Mouse (Mus musculus): ENCODE data around the gene Kctd13. TPM values are rescaled to one million over a fixed set of nuclear protein-coding genes. Genes with fewer than 3 reads are reported as not detected.
"Not testable (repeated sequence)": the region's sequence is repeated elsewhere in the genome, so short reads cannot be mapped to it uniquely, and the experiment has no call there.

Gene Kctd13
- total RNA-seq (2021): 31.1 and 42.7 TPM in 2 replicates
- long read RNA-seq, transcript Kctd13-201 (6 exons, 1,676 nt): major isoform, 34 of 35 reads
- long read RNA-seq, partial matches to known transcripts: 0 of 35 reads
- long read RNA-seq, other reads (novel, unspliced or antisense): 1 of 35 reads

GRCm38 (mm10) chr7:126928384-126929037, at the start of gene Kctd13:
Gene Kctd13, plus strand, starts transcription at chr7:126928879.
- DNase-seq: peak; percentile 95

DNA sequence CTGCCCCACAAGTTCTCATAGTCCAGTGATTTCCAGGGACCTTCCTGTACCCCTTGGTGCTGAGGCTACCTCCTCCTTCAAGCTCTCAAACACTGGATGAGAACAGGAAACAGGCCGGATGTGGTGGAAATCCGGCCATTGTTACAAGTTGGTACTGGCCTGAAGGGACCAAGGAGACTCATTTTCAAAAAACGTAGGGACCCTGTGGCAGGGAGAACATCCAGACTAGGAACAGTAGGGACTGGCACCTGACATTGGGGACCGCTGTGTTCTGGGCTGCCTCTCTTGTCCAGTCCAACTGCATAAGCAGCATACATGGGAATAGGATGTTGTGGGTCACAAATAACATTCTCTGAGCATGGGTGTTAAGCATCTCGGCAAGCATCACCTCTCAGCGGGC, 47.6 kb upstream of the Kctd13 start:
- no peak for DNase-seq

- DNase-seq: no peak
These were observed 44.9 kb upstream of the Kctd13 start for GRCm38 (mm10) chr7:126883731-126884181.

DNA sequence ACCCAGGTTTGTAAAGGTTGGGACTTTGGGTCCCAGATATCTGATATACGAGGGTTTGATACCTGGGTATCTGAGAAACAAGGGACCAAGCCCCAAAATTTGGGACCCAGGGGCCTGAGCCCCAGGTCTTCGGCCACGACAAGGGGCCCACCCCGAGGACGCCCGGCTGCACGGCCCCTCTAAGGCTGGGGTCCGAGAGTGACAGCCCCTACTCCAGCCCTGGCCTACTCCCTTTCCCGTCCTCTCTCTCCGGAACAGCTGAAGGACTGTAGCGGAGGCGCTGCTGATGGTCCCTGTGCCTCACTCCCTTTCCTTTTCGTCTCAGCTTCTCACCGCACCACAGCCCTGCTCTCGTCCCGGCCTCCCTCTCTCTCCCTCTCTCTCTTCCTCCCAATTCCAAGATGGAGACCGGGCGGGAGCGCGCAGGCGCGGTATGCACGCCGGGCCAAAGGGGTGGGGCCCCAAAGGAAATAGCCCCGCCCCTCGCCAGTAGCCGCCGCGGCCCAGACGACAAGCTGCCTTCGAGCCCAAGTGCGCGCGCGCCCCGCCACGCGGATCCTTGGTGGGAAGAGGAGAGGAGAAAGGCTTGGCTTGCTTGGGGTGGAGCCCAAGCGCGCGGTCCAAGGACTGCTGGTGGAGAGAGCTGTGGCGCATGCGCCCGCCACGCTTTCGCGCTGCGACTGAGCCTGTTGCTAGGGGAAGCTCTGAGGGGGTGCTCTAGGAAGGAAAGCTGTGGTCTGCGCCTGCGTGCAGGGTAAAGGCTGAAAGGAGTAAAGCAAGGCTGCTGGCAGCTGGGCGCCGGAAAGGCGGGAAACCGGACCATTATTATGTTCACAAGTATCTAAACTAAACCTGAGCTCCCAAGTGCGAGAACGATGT, 44.2 kb upstream of the Kctd13 start, which contains the start of gene Taok2:
Gene Taok2 (minus strand): TSS at position 418 of the 879 bp plus-strand sequence.
- DNase-seq: peak; percentile 99

GRCm38 (mm10) chr7:126887281-126887680, 41.4 kb upstream of the Kctd13 start:
- DNase-seq: no peak

DNA sequence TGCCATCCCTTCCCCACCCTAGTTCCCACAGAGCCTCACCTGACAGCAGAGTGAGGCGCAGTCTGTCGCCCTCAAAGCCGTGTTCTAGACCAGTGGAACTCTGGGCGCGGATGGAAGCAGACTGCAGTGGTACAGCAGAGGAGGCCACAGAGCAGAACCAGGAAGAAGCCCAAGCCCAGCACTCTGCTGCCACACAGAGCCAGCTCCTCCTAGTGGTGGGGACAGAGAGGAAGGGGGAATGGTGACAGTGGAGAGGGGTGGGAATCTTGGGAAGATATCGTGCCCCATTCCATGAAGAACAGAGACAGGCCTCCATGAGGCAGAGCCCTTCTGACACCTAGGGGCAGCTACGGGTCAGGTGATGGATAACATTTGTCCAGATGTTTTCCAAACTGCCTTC, 39.8 kb upstream of the Kctd13 start:
- DNase-seq: no peak

- DNase-seq: no peak
These were observed 31.8 kb upstream of the Kctd13 start for GRCm38 (mm10) chr7:126896912-126897311.

DNA sequence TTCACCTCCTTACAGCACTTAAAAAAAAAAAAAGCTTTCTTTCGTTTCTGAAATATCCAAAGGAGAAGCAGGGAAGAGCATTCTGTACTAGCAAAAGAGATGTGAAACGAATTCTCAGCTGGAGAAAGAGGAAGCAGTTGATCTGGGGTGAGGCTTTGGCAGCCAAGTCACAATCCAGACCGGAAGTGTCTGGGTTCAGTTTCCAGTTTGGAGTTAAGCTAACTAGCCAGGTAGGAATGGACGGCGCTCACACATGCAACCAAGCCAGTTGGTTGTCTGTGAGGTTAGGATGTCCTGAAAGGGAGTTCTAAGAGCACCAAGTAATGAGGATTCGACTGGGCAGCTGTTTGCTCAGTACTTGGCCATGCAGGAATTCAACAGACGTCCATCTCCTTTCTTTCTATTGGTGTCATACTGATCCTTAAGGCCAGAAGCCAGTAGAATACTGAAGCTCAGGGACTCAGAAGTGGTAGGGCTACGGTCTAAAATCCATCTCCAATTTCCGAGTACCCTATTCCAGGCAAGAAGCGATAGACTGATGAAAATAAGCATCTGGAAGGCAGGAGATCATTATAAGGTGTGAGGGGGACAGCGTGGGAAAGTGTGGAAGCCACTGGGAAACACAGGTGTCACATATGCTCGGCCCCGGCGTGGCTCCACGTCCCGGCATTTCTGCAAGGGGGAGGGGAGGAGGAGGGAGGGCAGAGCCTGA, 31.1 kb upstream of the Kctd13 start:
- DNase-seq: no peak

DNA sequence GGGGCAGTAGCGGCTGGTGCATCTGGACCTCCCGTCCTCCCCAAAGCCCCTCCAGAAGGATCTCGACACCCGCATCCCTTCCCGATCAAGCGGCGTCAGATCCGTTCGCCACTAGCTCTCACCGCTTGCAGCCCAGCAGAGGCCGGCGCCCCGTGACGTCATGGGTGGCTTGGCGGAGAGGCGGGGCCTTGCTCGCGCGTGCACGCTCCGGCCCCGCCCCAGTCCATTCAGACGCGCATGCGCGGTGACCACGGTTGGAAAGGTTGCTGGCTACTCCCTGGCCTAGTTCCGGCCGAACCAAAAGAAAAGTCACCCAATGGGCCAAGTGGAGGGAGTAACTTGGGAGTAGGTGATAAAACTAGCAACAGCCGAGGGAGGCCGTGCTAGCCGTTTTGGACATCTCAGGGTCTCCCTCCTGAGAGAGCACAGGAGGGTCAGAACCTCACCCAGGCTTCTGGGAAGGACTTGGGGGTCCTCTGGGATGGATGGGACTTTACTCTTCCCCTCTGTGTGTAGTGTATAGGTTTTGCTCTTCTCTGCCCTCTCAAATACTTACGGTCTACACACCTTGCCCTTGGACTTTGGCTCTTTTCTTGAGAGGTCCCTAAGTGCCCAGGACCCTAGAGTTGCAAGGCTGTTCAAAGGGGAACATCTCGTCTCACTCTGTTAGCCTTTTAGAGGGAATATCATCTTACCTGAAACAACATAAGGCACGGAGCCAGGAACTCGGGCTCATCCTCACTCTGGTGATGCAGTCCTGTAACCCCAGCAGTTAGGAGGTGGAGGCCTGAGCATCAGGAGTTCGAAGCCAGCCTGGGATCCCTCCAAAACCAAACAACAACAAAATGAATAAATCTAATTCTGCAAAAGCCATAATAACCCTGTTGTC, 30.3 kb upstream of the Kctd13 start:
- DNase-seq: peak; percentile 100

GRCm38 (mm10) chr7:126899781-126900180, 28.9 kb upstream of the Kctd13 start:
- DNase-seq: not testable (repeated sequence)

GRCm38 (mm10) chr7:126905590-126905989, 23.1 kb upstream of the Kctd13 start:
- DNase-seq: no peak

DNA sequence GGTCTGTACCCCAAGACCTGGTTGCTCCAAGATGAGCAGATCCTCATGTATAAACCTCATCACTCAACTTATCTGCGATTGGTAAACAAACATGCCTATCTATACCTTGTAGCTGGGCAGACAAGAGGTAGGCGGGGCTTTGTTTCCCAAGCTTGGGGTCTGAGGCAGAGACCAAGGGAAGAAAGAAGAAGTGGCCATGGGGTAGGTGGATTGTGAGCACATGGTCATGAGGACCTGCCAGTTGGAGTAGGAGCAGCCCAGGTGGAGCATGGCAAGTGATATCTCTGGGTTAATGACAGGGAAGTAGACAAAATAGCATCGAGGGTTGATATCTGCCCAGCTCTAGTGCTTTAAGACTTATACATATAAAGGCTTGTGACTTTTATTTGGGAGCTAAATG, 13.8 kb upstream of the Kctd13 start:
- no peak for DNase-seq

DNA sequence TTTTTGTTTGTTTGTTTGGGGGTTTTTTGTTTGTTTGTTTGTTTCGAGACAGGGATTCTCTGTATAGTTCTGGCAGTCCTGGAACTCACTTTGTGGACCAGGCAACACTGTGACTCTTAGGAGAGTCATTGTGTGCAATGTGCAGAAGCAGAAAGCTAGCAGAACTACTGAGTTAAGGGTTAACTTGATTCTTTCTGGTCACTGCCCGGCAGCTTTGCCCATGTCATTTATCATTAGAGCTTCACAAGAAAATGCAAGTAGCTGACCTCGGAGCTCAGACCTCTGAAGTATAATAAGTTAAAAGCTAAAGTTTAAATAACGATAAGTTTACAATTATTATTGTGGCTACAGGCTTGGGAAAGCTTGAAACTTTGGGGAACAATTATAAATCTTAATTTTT, 10.3 kb upstream of the Kctd13 start:
- not testable (repeated sequence) for DNase-seq

- peak; percentile 30 for DNase-seq
These were observed 8.7 kb upstream of the Kctd13 start for GRCm38 (mm10) chr7:126919973-126920372.

- no peak for DNase-seq
These were observed 7.1 kb upstream of the Kctd13 start for GRCm38 (mm10) chr7:126921563-126921962.

- DNase-seq: peak; percentile 14
These were observed 6.0 kb upstream of the Kctd13 start, which contains the start of gene Tmem219 for GRCm38 (mm10) chr7:126922624-126923060. Gene Tmem219, minus strand, starts transcription at chr7:126922917.

DNA sequence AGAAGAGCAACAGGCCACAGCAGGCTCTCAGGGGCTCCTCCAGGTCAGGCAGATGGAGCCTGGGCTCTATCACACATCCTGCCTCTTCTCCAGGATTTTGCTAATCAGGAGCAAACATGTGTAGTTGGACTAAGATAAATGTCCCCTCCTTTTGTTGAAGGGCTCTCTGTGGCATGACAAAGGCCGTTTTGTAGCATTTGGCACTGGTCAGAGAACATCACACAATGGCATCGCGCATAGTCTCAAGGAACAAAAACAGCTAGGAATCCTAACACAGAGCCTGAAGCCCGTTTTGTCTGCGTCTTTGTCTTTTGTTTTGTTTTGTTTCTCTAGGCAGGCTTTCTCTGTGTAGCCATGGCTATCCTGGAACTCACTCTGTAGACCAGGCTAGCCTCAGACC, 4.7 kb upstream of the Kctd13 start:
- DNase-seq: no peak

DNA sequence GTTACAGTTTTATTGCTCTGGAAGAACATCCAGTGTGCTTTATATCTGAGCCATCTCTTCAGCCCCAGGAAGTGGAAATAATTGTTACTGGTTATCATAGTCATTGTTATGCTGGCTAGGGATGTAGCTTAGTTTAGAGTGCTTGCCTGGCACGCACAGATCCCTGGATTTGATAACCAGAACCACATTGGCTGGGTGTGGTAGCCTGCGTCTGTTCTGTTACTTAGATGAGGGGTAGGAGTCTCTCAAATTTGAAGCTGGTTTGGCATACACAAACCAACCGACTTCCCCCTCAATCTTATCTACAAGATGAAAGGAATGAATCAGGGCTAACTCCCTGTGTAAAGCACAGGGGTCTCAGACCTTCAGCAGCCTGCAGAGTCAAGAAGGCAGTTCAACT, 2.4 kb upstream of the Kctd13 start:
- DNase-seq: no peak

DNA sequence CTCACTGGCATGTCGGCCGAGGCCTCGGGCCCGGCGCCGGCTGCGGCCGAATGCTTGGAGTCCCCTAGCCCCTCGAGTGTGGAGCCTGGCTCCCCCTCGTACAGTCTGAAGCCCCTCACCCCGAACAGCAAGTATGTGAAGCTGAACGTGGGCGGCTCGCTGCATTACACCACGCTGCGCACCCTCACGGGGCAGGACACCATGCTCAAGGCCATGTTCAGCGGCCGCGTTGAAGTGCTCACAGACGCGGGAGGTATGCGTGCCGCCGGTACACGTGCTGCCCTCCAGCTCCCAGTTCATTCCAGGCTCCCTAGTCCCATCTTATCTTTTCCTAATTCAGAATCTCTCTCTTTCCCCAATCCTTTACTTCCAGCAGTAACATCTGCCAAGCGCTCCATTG, 367 bp downstream of the Kctd13 start:
- peak; percentile 53 for DNase-seq

DNA sequence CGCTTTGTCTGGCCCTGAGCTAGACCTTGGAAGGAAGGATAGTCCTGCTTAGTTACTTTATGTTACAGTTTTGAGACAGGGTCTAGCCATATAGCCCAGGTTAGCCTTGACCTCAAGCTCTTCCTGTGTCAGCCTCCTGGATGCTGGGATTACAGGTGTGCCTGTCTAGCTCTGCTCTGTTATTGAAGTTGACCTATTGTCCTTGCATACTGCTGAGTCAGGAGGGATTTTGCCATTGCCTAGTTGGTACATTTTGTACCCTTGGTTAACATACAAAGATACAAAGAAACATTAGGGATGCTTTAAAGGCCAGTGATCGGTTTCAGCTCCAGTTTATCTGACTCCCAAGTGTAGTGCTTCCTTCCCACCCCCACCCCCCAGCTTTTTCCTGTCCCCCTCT, 4.0 kb downstream of the Kctd13 start:
- DNase-seq: no peak

DNA sequence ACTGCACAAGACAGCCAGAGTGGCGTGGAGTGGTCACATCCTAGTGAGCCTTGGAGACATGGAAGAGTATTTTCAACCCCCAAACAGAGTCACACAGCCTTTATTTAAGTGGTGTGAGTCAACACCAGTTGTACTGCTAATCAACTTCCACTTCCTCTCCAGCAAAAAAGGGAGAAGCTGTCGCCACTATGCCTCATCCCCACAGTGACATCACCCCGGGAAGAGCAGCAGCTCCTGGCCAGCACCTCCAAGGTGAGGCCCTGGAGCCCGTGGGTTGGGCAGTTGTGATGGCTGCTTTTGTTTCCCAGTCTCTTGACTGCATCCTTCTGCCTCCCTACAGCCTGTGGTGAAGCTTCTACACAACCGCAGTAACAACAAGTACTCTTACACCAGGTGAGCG, 12.5 kb downstream of the Kctd13 start:
- no peak for DNase-seq
